Mouse (Mus musculus): ENCODE measurements around the gene Fbxw2. TPM values are rescaled to one million over a fixed set of nuclear protein-coding genes. Genes with fewer than 3 reads are reported as not detected.
"Not testable (repeated sequence)": the region's sequence is repeated elsewhere in the genome, so short reads cannot be mapped to it uniquely, and the experiment has no call there.

Gene Fbxw2
- polyA plus RNA-seq, 1 experiment from 2014 or later: 69.3 TPM

DNA sequence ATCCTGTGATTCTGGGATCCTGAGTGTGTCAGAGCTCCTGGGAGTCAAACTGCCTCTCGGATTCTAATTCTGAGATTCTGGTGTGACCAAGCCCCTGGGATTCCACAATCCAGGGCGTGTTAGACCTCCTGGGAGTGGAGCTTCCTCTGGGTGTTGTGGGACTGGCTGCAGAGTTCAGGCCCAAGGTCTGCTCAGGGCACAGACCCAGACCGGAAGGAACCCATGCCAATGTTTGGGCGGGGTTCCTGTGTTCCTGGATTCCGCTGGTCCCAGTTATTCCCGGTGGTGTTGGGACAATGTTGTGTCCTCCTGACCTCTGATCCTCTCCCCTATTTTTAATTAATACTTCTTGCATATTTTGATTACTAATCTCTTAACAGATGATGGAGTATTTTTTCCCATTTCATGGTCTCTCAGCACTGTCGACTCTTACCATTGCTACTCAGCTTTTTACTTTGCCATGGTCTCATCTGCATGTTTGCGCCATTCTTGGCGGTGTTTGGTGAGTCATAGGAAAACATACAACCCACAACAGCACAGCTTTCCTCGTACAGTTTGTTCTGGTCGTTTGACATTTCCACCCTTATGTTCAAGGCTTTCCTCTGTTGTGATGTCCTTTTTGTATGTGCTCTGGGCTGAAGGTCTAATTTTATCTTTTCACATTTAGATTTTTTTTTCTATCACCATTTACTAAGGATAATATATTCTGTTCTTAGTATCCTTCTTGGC lies 17.3 kb upstream of the Fbxw2 start:
- H3K4me1 ChIP-seq (ENCODE audit: control insufficient read depth, insufficient read depth, low read length): no peaks in the 10 kb centered on the region
- H3K4me2 ChIP-seq (ENCODE audit: low read depth, low read length): no peak overlapping the region
- H3K27me3 ChIP-seq (ENCODE audit: control insufficient read depth, insufficient read depth, low read length): no peaks in the 10 kb centered on the region
- H3K9ac ChIP-seq (replicated peaks; ENCODE audit: low read depth, low read length): no peak overlapping the region
- no peak overlapping the region for H3K27ac ChIP-seq (ENCODE audit: low read depth, low read length)
- no peak overlapping the region for H3K4me3 ChIP-seq (ENCODE audit: low read depth, low read length)
- no peak for ATAC-seq (ENCODE audit: low read depth)
- H3K9me3 ChIP-seq (ENCODE audit: control insufficient read depth, low read length): no peaks in the 10 kb centered on the region
- WGBS: 87% methylated on average over 11 of the region's 11 CpGs
- H3K36me3 ChIP-seq (ENCODE audit: control insufficient read depth, insufficient read depth, low read length): no peaks in the 10 kb centered on the region

DNA sequence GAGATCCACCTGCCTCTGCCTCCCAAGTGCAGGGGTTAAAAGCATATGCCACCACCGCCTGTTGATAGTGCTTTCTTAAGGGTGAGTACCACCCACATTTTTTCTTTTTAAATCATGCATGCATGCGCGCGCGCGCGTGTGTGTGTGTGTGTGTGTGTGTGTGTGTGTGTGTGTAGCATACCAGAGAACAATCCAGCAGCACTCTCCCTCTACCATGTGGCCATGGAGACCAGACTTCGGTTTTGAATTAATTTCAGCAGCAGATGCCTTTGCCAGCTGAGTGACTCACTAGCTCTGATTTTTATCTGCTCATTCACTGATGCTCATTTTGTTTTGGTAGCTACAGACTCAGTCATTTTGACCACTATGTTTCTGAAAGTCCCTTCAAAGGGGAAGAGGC lies 15.6 kb upstream of the Fbxw2 start:
- Histone ChIP-seq H3K9me3 (ENCODE audit: control insufficient read depth, low read length) (no peaks in the 10 kb centered on the region), H3K9ac (replicated peaks; ENCODE audit: low read depth, low read length) (no peak overlapping the region), H3K27ac (ENCODE audit: low read depth, low read length) (no peak overlapping the region), H3K4me2 (ENCODE audit: low read depth, low read length) (no peak overlapping the region), H3K4me1 (ENCODE audit: control insufficient read depth, insufficient read depth, low read length) (no peaks in the 10 kb centered on the region), H3K4me3 (ENCODE audit: low read depth, low read length) (no peak overlapping the region), H3K36me3 (ENCODE audit: control insufficient read depth, insufficient read depth, low read length) (no peaks in the 10 kb centered on the region), H3K27me3 (ENCODE audit: control insufficient read depth, insufficient read depth, low read length) (no peaks in the 10 kb centered on the region)
- 91% methylated on average over 8 of the region's 8 CpGs for whole genome bisulfite sequencing
- ATAC-seq (ENCODE audit: low read depth): no peak

DNA sequence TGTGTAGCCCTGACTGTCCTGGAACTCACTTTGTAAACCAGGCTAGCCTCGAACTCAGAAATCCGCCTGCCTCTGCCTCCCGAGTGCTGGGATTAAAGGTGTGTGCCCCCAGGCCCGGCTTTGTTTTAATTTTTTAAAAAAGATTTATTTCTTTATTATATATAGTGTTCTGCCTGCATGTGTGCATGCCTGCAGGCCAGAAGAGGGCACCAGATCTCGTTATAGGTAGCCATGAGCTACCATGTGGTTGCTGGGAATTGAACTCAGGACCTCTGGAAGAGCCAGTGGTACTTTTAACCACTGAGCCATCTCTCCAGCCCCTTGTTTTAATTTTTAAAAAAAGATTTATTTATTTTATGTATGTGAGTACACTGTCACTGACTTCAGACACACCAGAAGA lies 14.0 kb upstream of the Fbxw2 start:
- WGBS: 77% methylated on average over 5 of the region's 5 CpGs
- not testable (repeated sequence) for H3K9ac ChIP-seq (replicated peaks; ENCODE audit: low read depth, low read length); H3K4me1 ChIP-seq (ENCODE audit: control insufficient read depth, insufficient read depth, low read length); H3K36me3 ChIP-seq (ENCODE audit: control insufficient read depth, insufficient read depth, low read length); H3K4me2 ChIP-seq (ENCODE audit: low read depth, low read length); H3K27ac ChIP-seq (ENCODE audit: low read depth, low read length); H3K4me3 ChIP-seq (ENCODE audit: low read depth, low read length); H3K27me3 ChIP-seq (ENCODE audit: control insufficient read depth, insufficient read depth, low read length); ATAC-seq (ENCODE audit: low read depth); H3K9me3 ChIP-seq (ENCODE audit: control insufficient read depth, low read length)

DNA sequence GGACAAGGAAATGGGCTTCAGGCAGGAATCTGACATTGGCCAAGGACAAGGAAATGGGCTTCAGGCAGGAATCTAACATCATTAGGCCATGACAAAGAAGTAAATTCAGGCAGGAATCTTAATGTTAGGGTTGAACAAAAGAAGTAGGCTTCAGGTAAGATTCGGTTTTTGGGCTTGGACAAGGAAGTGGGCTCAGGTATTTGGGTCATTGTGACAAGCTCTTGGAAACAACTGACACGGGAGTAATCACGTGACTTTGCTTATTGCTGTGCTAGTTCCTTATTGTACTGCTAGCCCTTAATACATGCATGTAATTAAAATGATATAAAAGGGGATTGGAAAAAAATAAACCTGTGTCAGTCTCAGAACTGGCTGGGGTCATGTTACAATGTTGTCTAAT lies 9.6 kb upstream of the Fbxw2 start:
- Histone ChIP-seq H3K9ac (replicated peaks; ENCODE audit: low read depth, low read length) (no peak overlapping the region), H3K9me3 (ENCODE audit: control insufficient read depth, low read length) (no peaks in the 10 kb centered on the region), H3K4me2 (ENCODE audit: low read depth, low read length) (no peak overlapping the region), H3K27me3 (ENCODE audit: control insufficient read depth, insufficient read depth, low read length) (no peaks in the 10 kb centered on the region), H3K4me1 (ENCODE audit: control insufficient read depth, insufficient read depth, low read length) (no peaks in the 10 kb centered on the region), H3K36me3 (ENCODE audit: control insufficient read depth, insufficient read depth, low read length) (no peaks in the 10 kb centered on the region), H3K27ac (ENCODE audit: low read depth, low read length) (no peak overlapping the region), H3K4me3 (ENCODE audit: low read depth, low read length) (no peak overlapping the region)
- ATAC-seq (ENCODE audit: low read depth): no peak
- 83% methylated on average over 3 of the region's 3 CpGs for WGBS

DNA sequence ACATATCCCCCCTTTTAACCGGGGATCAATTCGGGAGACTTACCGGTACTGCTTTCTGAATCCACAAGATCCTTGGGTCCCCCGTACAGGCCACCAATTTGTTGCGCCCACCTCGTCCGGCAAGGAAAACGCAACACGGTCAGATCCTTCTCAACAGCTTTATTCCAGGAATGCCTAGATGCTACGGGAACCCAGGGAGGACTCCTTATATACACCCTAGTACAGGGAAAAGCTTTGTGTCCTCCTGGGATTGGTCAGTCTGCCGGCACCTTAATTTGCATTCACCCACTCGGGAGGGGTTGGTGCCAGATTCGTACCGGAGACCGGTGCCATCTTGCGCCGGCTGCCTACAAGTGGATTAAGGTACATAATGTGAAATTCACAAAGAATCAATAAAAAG lies 7.5 kb upstream of the Fbxw2 start:
- no peak for ATAC-seq (ENCODE audit: low read depth)
- Histone ChIP-seq H3K9ac (replicated peaks; ENCODE audit: low read depth, low read length) (no peak overlapping the region), H3K36me3 (ENCODE audit: control insufficient read depth, insufficient read depth, low read length) (no peaks in the 10 kb centered on the region), H3K4me2 (ENCODE audit: low read depth, low read length) (no peak overlapping the region), H3K4me1 (ENCODE audit: control insufficient read depth, insufficient read depth, low read length) (no peaks in the 10 kb centered on the region), H3K27me3 (ENCODE audit: control insufficient read depth, insufficient read depth, low read length) (no peaks in the 10 kb centered on the region), H3K4me3 (ENCODE audit: low read depth, low read length) (no peak overlapping the region), H3K27ac (ENCODE audit: low read depth, low read length) (no peak overlapping the region), H3K9me3 (ENCODE audit: control insufficient read depth, low read length) (0 out of 2 replicates have a peak, but pooled peaks cover 2% of the 10 kb centered on the region)
- WGBS: 90% methylated on average over 17 of the region's 17 CpGs

DNA sequence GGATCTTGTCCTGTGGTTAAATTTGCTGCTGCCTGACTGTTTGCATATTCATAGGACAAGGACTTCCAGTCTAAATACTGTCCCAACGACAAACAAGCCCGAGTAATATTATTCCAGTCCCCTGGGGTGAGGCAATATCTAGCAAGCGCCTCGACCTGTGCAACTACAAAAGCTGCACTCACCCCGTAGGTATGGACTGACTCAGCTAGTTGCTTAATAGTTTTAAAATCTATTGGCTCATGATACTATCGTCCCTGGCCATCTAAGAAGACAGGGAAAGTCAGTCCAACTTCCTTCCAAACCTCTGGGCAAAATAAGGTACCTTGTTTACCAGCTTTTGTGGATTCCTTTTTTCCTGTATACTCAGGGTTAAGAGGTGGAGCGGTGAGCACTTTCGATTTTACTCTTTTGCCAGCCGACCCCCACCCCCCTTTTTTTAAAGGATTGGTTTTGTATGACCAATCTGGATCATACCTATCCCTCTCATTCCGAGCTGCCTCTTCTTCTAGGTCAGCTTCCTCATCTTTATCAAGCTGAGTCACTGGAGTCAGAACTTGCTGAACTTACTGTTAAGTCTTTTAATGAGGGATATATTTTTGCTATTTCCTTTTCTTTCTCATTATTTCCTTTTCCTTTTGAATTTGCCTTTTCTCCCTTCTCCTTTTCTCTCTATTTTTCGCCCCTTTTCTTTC lies 6.8 kb upstream of the Fbxw2 start, which contains the start of gene Gm34653:
TSS of gene Gm34653 (plus strand) at position 242 of the 692 bp plus-strand sequence.
- H3K27me3 ChIP-seq (ENCODE audit: control insufficient read depth, insufficient read depth, low read length); H3K4me2 ChIP-seq (ENCODE audit: low read depth, low read length); H3K36me3 ChIP-seq (ENCODE audit: control insufficient read depth, insufficient read depth, low read length); H3K27ac ChIP-seq (ENCODE audit: low read depth, low read length); H3K9me3 ChIP-seq (ENCODE audit: control insufficient read depth, low read length); H3K9ac ChIP-seq (replicated peaks; ENCODE audit: low read depth, low read length); ATAC-seq (ENCODE audit: low read depth); H3K4me1 ChIP-seq (ENCODE audit: control insufficient read depth, insufficient read depth, low read length); H3K4me3 ChIP-seq (ENCODE audit: low read depth, low read length): not testable (repeated sequence)
- WGBS: 73% methylated on average over 11 of the region's 11 CpGs

DNA sequence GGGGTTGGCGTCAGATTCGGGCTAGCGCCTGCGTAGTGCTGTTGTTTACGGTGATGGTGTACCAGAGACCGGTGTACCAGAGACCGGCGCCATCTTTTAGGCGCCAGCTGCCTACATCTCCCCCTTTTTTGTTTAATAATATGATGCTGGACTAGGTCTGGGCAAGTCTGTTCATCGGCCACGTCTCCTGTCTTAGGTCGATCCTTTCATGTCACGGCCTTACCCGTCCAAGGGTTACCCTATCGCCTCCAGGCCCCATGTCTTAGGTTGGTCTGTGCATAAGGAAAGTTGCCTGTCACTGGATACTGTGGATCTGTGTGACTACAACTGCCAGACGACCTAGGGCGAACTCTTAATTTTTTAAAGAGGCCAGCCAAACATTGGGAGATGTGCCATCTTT lies 4.0 kb upstream of the Fbxw2 start:
- H3K9ac ChIP-seq (replicated peaks; ENCODE audit: low read depth, low read length); ATAC-seq (ENCODE audit: low read depth); H3K4me2 ChIP-seq (ENCODE audit: low read depth, low read length); H3K27me3 ChIP-seq (ENCODE audit: control insufficient read depth, insufficient read depth, low read length); H3K9me3 ChIP-seq (ENCODE audit: control insufficient read depth, low read length); H3K4me1 ChIP-seq (ENCODE audit: control insufficient read depth, insufficient read depth, low read length); H3K4me3 ChIP-seq (ENCODE audit: low read depth, low read length); H3K36me3 ChIP-seq (ENCODE audit: control insufficient read depth, insufficient read depth, low read length); H3K27ac ChIP-seq (ENCODE audit: low read depth, low read length): not testable (repeated sequence)
- 94% methylated on average over 17 of the region's 17 CpGs for WGBS

DNA sequence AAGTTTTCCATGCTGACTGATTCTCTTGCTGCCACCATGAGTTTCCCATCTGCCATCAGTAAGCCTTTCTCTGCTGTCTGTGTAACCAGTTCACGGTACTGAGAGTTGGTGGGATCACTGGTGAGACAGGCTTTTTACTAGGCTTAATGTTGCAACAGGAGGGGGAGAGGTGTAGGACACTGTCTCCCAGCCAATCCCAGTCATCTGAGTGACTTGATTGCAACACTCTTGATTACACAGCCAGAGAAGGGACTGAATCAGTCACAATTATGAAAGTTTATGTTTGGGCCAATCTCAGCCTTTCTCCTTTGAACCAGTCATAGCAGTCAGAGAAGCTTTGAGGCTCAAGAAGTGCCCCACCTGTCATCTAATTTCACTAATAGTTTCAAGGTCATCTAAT lies 1.9 kb upstream of the Fbxw2 start:
- no peak overlapping the region for H3K4me2 ChIP-seq (ENCODE audit: low read depth, low read length)

DNA sequence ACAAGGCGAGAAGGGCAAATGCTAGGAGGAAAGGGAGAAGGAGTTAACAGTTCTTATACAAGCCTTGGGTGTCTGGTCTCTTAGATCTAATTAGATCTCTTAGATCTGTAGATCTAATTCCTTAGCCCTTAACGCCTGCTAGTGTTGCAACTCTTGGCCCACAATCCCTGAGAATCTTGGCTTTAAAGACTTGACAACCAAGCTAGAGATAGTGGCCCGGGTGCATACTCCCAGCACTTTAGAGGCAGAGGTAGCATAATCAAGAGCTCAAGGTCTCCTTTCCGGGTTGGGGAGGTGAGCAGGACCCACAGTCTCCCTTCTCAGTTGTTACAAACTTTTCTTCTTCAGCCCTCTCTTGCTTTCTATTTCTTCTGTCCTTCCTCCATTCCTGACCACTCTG lies 1.5 kb upstream of the Fbxw2 start:
- 92% methylated on average over 4 of the region's 4 CpGs for WGBS
- ATAC-seq (ENCODE audit: low read depth): no peak
- no peak overlapping the region for H3K9ac ChIP-seq (replicated peaks; ENCODE audit: low read depth, low read length)
- H3K4me1 ChIP-seq (ENCODE audit: control insufficient read depth, insufficient read depth, low read length): peaks cover 9% of the 10 kb centered on the region
- no peaks in the 10 kb centered on the region; the same call in 1 of the 2 replicates for H3K36me3 ChIP-seq (ENCODE audit: control insufficient read depth, insufficient read depth, low read length)
- 0 out of 2 replicates have a peak, but pooled peaks cover 2% of the 10 kb centered on the region for H3K9me3 ChIP-seq (ENCODE audit: control insufficient read depth, low read length)
- no peak overlapping the region for H3K4me2 ChIP-seq (ENCODE audit: low read depth, low read length)
- no peaks in the 10 kb centered on the region for H3K27me3 ChIP-seq (ENCODE audit: control insufficient read depth, insufficient read depth, low read length)
- no peak overlapping the region for H3K4me3 ChIP-seq (ENCODE audit: low read depth, low read length)
- no peak overlapping the region for H3K27ac ChIP-seq (ENCODE audit: low read depth, low read length)

More for the DNA sequence above, 1.9 kb upstream of the Fbxw2 start:
- Histone ChIP-seq H3K9me3 (ENCODE audit: control insufficient read depth, low read length) (0 out of 2 replicates have a peak, but pooled peaks cover 2% of the 10 kb centered on the region), H3K9ac (replicated peaks; ENCODE audit: low read depth, low read length) (no peak overlapping the region), H3K4me1 (ENCODE audit: control insufficient read depth, insufficient read depth, low read length) (peaks cover 9% of the 10 kb centered on the region), H3K36me3 (ENCODE audit: control insufficient read depth, insufficient read depth, low read length) (no peaks in the 10 kb centered on the region), H3K27me3 (ENCODE audit: control insufficient read depth, insufficient read depth, low read length) (no peaks in the 10 kb centered on the region), H3K27ac (ENCODE audit: low read depth, low read length) (no peak overlapping the region), H3K4me3 (ENCODE audit: low read depth, low read length) (no peak overlapping the region)
- no peak for ATAC-seq (ENCODE audit: low read depth)
- WGBS: 94% methylated on average over 1 of the region's 1 CpGs

All from neural tube, embryonic 14.5 days (tissue).